In the genomic region with DNA sequence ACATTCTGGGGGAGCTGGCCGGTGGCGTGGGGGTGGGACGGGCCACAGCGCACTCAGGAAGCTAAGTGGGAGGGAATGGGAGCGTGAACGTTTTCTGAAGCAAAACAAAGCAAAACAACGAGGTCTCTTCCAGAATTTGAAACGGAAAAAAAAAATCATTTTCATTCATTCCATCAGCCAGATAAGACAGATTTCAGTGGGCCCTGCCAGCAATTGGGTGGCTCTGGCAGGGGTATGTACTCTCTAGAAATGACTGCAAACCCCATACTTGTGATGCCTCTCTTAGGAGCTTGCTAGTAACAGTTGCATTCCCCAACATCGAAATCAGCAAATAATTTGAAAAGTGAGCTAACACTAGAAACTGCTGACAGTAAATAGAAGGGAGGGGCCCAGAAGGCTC, we compare ENCODE assay signal across 26 mouse cellular contexts.
DNase-seq lines count a peak whose midpoint lies in the region; ATAC-seq lines count a peak whose summit lies in the region.
"Had no signal": no experiment of that assay in that cellular context is flagged by ENCODE, and none has a peak within 500 bp of the region (broad histone marks: within the 10 kb centered on the region; RNA-seq: fewer than 3 reads in every experiment).

No protein-coding gene starts in this region.

- H3K27ac ChIP-seq in heart, embryonic 10.5 days: peak overlapping the region; percentile 60; the same call in 1 of the 2 replicates
- H3K27ac ChIP-seq in hindbrain, embryonic 14.5 days: peak overlapping the region; percentile 64; the same call in 1 of the 2 replicates
- H3K27ac ChIP-seq in hindbrain, embryonic 16.5 days (ENCODE audit: low read depth, low read length): no peak overlapping the region
- H3K27ac ChIP-seq in midbrain, embryonic 12.5 days (replicated peaks): peak overlapping the region; percentile 63
- no peak overlapping the region for H3K27ac ChIP-seq in midbrain, embryonic 11.5 days (ENCODE audit: low read depth, low read length)
- peak overlapping the region; percentile 52; the same call in 1 of the 2 replicates for H3K27ac ChIP-seq in midbrain, embryonic 14.5 days (replicated peaks; ENCODE audit: low read depth, low read length)
- H3K27ac ChIP-seq: embryonic facial prominence, embryonic 15.5 days; heart, adult 2 months; limb, embryonic 10.5 days; liver, embryonic 15.5 days; macrophage; stomach, postnatal 0 days had no signal

- DNase-seq in heart, embryonic 10.5 days (ENCODE audit: low spot score): no peak
- no peak for DNase-seq in heart, postnatal 36 days
- DNase-seq in hindbrain, embryonic 14.5 days (ENCODE audit: low spot score): no peak
- DNase-seq in midbrain, embryonic 11.5 days (ENCODE audit: low spot score, missing footprints): no peak
- no peak for DNase-seq in midbrain, embryonic 14.5 days
- no peak for DNase-seq in T-cell, adult 2 months (ENCODE audit: low spot score)
- DNase-seq: adrenal gland, postnatal 36 days; cerebellum, adult 11 months; cerebellum, adult 9-11 months; gastrocnemius, postnatal 25 days; heart, adult 2 months; heart, postnatal 14 days; kidney, adult 18-20 months; kidney, postnatal 4 days; liver; thymus, adult 2 months; thymus, postnatal 4 days had no signal

- H3K4me2 ChIP-seq in hindbrain, embryonic 14.5 days (replicated peaks): no peak overlapping the region
- no peak overlapping the region for H3K4me2 ChIP-seq in hindbrain, embryonic 16.5 days (ENCODE audit: low read length)
- H3K4me2 ChIP-seq in midbrain, embryonic 12.5 days (replicated peaks): no peak overlapping the region
- no peak overlapping the region for H3K4me2 ChIP-seq in midbrain, embryonic 11.5 days
- H3K4me2 ChIP-seq in midbrain, embryonic 14.5 days (ENCODE audit: low read length): no peak overlapping the region
- H3K4me2 ChIP-seq: embryonic facial prominence, embryonic 15.5 days; liver, embryonic 15.5 days had no signal

- intact Hi-C loops in heart, postnatal 36 days (cut with DNase I): no loop called here

- no peaks in the 10 kb centered on the region for H3K27me3 ChIP-seq in heart, embryonic 10.5 days (ENCODE audit: insufficient read depth, poor library complexity, severe bottlenecking)
- no peaks in the 10 kb centered on the region for H3K27me3 ChIP-seq in hindbrain, embryonic 14.5 days (ENCODE audit: control insufficient read depth, insufficient read depth, low read length)
- H3K27me3 ChIP-seq in hindbrain, embryonic 16.5 days (replicated peaks; ENCODE audit: control insufficient read depth, insufficient read depth, low read length): no peaks in the 10 kb centered on the region
- H3K27me3 ChIP-seq in midbrain, embryonic 12.5 days: no peaks in the 10 kb centered on the region
- H3K27me3 ChIP-seq in midbrain, embryonic 11.5 days (ENCODE audit: control insufficient read depth, insufficient read depth, low read length): no peaks in the 10 kb centered on the region
- H3K27me3 ChIP-seq in midbrain, embryonic 14.5 days (ENCODE audit: control insufficient read depth, insufficient read depth, low read length): no peaks in the 10 kb centered on the region
- H3K27me3 ChIP-seq: embryonic facial prominence, embryonic 15.5 days; liver, embryonic 15.5 days had no signal

- peaks cover 24% of the 10 kb centered on the region for H3K36me3 ChIP-seq in heart, embryonic 10.5 days
- H3K36me3 ChIP-seq in hindbrain, embryonic 14.5 days (replicated peaks; ENCODE audit: control insufficient read depth, insufficient read depth): 0 out of 2 replicates have a peak, but pooled peaks cover 7% of the 10 kb centered on the region
- H3K36me3 ChIP-seq in hindbrain, embryonic 16.5 days (ENCODE audit: control insufficient read depth, insufficient read depth, low read length): no peaks in the 10 kb centered on the region
- H3K36me3 ChIP-seq in midbrain, embryonic 12.5 days: peaks cover 46% of the 10 kb centered on the region
- H3K36me3 ChIP-seq in midbrain, embryonic 11.5 days (ENCODE audit: control insufficient read depth, insufficient read depth, low read length): peaks cover 3% of the 10 kb centered on the region; the same call in 1 of the 2 replicates
- H3K36me3 ChIP-seq in midbrain, embryonic 14.5 days (ENCODE audit: control insufficient read depth, insufficient read depth, low read length): peaks cover 25% of the 10 kb centered on the region
- H3K36me3 ChIP-seq: liver, embryonic 15.5 days had no signal

- ATAC-seq in hindbrain, embryonic 14.5 days (ENCODE audit: low FRiP score): no peak
- ATAC-seq in hindbrain, embryonic 16.5 days: no peak
- ATAC-seq in midbrain, embryonic 12.5 days (ENCODE audit: low FRiP score, low read depth): no peak
- no peak for ATAC-seq in midbrain, embryonic 11.5 days (ENCODE audit: low FRiP score)
- ATAC-seq in midbrain, embryonic 14.5 days (ENCODE audit: low FRiP score, low TSS enrichment): no peak
- ATAC-seq: inflammation-experienced regulatory T-cells, adult 6 months; lung, postnatal 0 days had no signal

- peaks cover 62% of the 10 kb centered on the region for H3K4me1 ChIP-seq in heart, embryonic 10.5 days
- H3K4me1 ChIP-seq in hindbrain, embryonic 14.5 days (replicated peaks; ENCODE audit: control insufficient read depth, insufficient read depth, low read length): peaks cover 24% of the 10 kb centered on the region
- H3K4me1 ChIP-seq in hindbrain, embryonic 16.5 days (ENCODE audit: control insufficient read depth, insufficient read depth, low read depth, low read length): peaks cover 19% of the 10 kb centered on the region
- peaks cover 44% of the 10 kb centered on the region for H3K4me1 ChIP-seq in midbrain, embryonic 12.5 days
- peaks cover 33% of the 10 kb centered on the region for H3K4me1 ChIP-seq in midbrain, embryonic 11.5 days (ENCODE audit: control insufficient read depth, insufficient read depth, low read length)
- H3K4me1 ChIP-seq in midbrain, embryonic 14.5 days (ENCODE audit: control insufficient read depth, insufficient read depth, low read length): peaks cover 31% of the 10 kb centered on the region
- H3K4me1 ChIP-seq: embryonic facial prominence, embryonic 15.5 days; limb, embryonic 10.5 days had no signal

- 0 out of 2 replicates have a peak overlapping the region, but pooled peaks have one; percentile 17 for H3K9ac ChIP-seq in hindbrain, embryonic 14.5 days
- H3K9ac ChIP-seq in hindbrain, embryonic 16.5 days (ENCODE audit: low read depth, low read length): no peak overlapping the region
- H3K9ac ChIP-seq in midbrain, embryonic 12.5 days (replicated peaks): no peak overlapping the region
- no peak overlapping the region for H3K9ac ChIP-seq in midbrain, embryonic 11.5 days (ENCODE audit: low read length)
- H3K9ac ChIP-seq in midbrain, embryonic 14.5 days (replicated peaks; ENCODE audit: low read length): no peak overlapping the region
- H3K9ac ChIP-seq: embryonic facial prominence, embryonic 15.5 days; liver, embryonic 15.5 days had no signal

- no peaks in the 10 kb centered on the region for H3K9me3 ChIP-seq in heart, embryonic 10.5 days
- H3K9me3 ChIP-seq in hindbrain, embryonic 14.5 days (ENCODE audit: control insufficient read depth, low read length): no peaks in the 10 kb centered on the region
- H3K9me3 ChIP-seq in hindbrain, embryonic 16.5 days (ENCODE audit: control insufficient read depth, low read length): no peaks in the 10 kb centered on the region
- no peaks in the 10 kb centered on the region for H3K9me3 ChIP-seq in midbrain, embryonic 12.5 days
- no peaks in the 10 kb centered on the region for H3K9me3 ChIP-seq in midbrain, embryonic 11.5 days (ENCODE audit: control insufficient read depth, low read length)
- H3K9me3 ChIP-seq in midbrain, embryonic 14.5 days (ENCODE audit: control insufficient read depth, low read length): no peaks in the 10 kb centered on the region
- H3K9me3 ChIP-seq: embryonic facial prominence, embryonic 15.5 days; limb, embryonic 10.5 days; liver, embryonic 15.5 days had no signal

- H3K4me3 ChIP-seq in heart, embryonic 10.5 days: no peak overlapping the region
- no peak overlapping the region for H3K4me3 ChIP-seq in hindbrain, embryonic 14.5 days (replicated peaks; ENCODE audit: low read length)
- H3K4me3 ChIP-seq in hindbrain, embryonic 16.5 days (ENCODE audit: low read length): no peak overlapping the region
- no peak overlapping the region for H3K4me3 ChIP-seq in midbrain, embryonic 12.5 days
- H3K4me3 ChIP-seq in midbrain, embryonic 11.5 days (ENCODE audit: low read depth, low read length): no peak overlapping the region
- no peak overlapping the region for H3K4me3 ChIP-seq in midbrain, embryonic 14.5 days (replicated peaks; ENCODE audit: low read depth, low read length)
- H3K4me3 ChIP-seq: embryonic facial prominence, embryonic 15.5 days; heart, adult 2 months; limb, embryonic 10.5 days; liver, embryonic 15.5 days had no signal

- 63% methylated on average over 9 of the region's 9 CpGs for whole genome bisulfite sequencing in heart, embryonic 10.5 days
- WGBS in hindbrain, embryonic 14.5 days: 82% methylated on average over 9 of the region's 9 CpGs
- 70% methylated on average over 9 of the region's 9 CpGs for WGBS in hindbrain, embryonic 16.5 days
- 89% methylated on average over 9 of the region's 9 CpGs for WGBS in midbrain, embryonic 12.5 days
- WGBS in midbrain, embryonic 11.5 days: 90% methylated on average over 9 of the region's 9 CpGs
- WGBS in midbrain, embryonic 14.5 days: 82% methylated on average over 9 of the region's 9 CpGs

Comparison
In these comparisons a context has a peak if more than half of its experiments do, and no peak if none do; other contexts are left out.
1. H3K27ac ChIP-seq: peak in heart, embryonic 10.5 days (single experiment), hindbrain, embryonic 14.5 days (single experiment), midbrain, embryonic 12.5 days (single experiment) and midbrain, embryonic 14.5 days (single experiment); none in hindbrain, embryonic 16.5 days (single experiment) and midbrain, embryonic 11.5 days (single experiment).